19 mouse cellular contexts compared by ENCODE assay signal in the genomic region with DNA sequence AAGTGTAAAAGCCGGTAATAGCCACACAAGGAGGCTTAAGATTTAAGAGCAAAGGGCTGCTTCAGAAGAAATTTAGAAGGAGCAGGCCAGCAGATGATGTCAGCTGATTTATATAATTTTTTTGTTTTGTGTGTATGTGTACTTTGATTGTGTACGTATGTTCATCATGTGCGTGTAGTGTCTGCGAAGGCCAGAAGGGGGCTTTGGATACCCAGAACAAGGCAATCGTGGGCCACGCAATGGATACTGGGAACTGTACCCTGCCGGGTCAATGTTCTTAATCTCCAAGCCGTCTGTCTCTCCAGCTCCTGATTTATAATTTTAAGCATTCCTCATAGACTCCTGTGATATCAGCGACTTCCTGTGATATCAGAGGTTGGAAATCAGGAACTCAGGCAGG. TPM values are rescaled to one million over a fixed set of nuclear protein-coding genes. Genes with fewer than 3 reads are reported as not detected.
"Had no signal": no experiment of that assay in that cellular context is flagged by ENCODE, and none has a peak within 500 bp of the region (broad histone marks: within the 10 kb centered on the region; RNA-seq: fewer than 3 reads in every experiment).

No protein-coding gene starts in this region.

- H3K9ac ChIP-seq: lung, embryonic 15.5 days; midbrain, embryonic 13.5 days; midbrain, embryonic 15.5 days; neural tube, embryonic 13.5 days; neural tube, embryonic 15.5 days had no signal

- H3K4me2 ChIP-seq: lung, embryonic 15.5 days; midbrain, embryonic 13.5 days; midbrain, embryonic 15.5 days; neural tube, embryonic 13.5 days; neural tube, embryonic 15.5 days had no signal

- H3K36me3 ChIP-seq: lung, embryonic 15.5 days; midbrain, embryonic 10.5 days; midbrain, embryonic 15.5 days had no signal

- H3K4me3 ChIP-seq: lung, embryonic 15.5 days; midbrain, embryonic 10.5 days; midbrain, embryonic 13.5 days; midbrain, embryonic 15.5 days; myocyte; neural tube, embryonic 13.5 days; neural tube, embryonic 15.5 days had no signal

- H3K9me3 ChIP-seq: lung, embryonic 15.5 days; midbrain, embryonic 10.5 days; midbrain, embryonic 13.5 days; midbrain, embryonic 15.5 days; neural tube, embryonic 13.5 days; neural tube, embryonic 15.5 days had no signal

- H3K4me1 ChIP-seq: lung, embryonic 15.5 days had no signal

- H3K27ac ChIP-seq: lung, embryonic 15.5 days; midbrain, embryonic 10.5 days; midbrain, embryonic 13.5 days; midbrain, embryonic 15.5 days; neural tube, embryonic 13.5 days; neural tube, embryonic 15.5 days had no signal

- ATAC-seq: lung, postnatal 0 days; midbrain, embryonic 13.5 days; midbrain, embryonic 15.5 days had no signal

- DNase-seq: lung, adult 2 months; retina, postnatal 1 day; right cerebral cortex, adult 18-20 months; right cerebral cortex, postnatal 25 days; right cerebral cortex, postnatal 4 days; spleen, adult 18-20 months; thymus, adult 18-20 months; thymus, postnatal 14 days; thymus, postnatal 36 days had no signal

RNA-seq across cellular contexts. Expression of gene Slc8a2, which starts 31.7 kb away (rescaled TPM):
- total RNA-seq: megakaryocyte, adult 5-6 weeks; megakaryocyte-erythroid progenitor cell, adult 5-6 weeks had no signal
